Mouse (Mus musculus): ENCODE data around the gene Mdga1. TPM values are rescaled to one million over a fixed set of nuclear protein-coding genes. Genes with fewer than 3 reads are reported as not detected.

The Mdga1 gene
- polyA plus RNA-seq, 1 experiment from 2014 or later = 14.7 TPM

GRCm38 (mm10) chr17:29939011-29939410 is 30.9 kb downstream of the Mdga1 start:
- WGBS = 94% methylated on average over 5 of the region's 5 CpGs
- Histone ChIP-seq H3K36me3 (no peaks in the 10 kb centered on the region), H3K4me1 (replicated peaks) (no peaks in the 10 kb centered on the region), H3K27ac (no peak overlapping the region), H3K4me3 (replicated peaks) (no peak overlapping the region), H3K9me3 (no peaks in the 10 kb centered on the region), H3K9ac (replicated peaks) (no peak overlapping the region), H3K4me2 (replicated peaks) (no peak overlapping the region), H3K27me3 (no peaks in the 10 kb centered on the region)
- no peak for ATAC-seq

GRCm38 (mm10) chr17:29937350-29937781 is 32.5 kb downstream of the Mdga1 start:
- H3K4me2 ChIP-seq (replicated peaks) = no peak overlapping the region
- H3K4me3 ChIP-seq (replicated peaks) = no peak overlapping the region
- no peaks in the 10 kb centered on the region for H3K27me3 ChIP-seq
- ATAC-seq = no peak
- no peak overlapping the region for H3K9ac ChIP-seq (replicated peaks)
- H3K4me1 ChIP-seq (replicated peaks) = peaks cover 8% of the 10 kb centered on the region; the same call in 1 of the 2 replicates
- H3K9me3 ChIP-seq = no peaks in the 10 kb centered on the region
- no peak overlapping the region for H3K27ac ChIP-seq
- WGBS = 80% methylated on average over 9 of the region's 9 CpGs
- no peaks in the 10 kb centered on the region for H3K36me3 ChIP-seq

GRCm38 (mm10) chr17:29934133-29934851 is 35.6 kb downstream of the Mdga1 start:
- no peak overlapping the region for H3K27ac ChIP-seq
- no peak overlapping the region for H3K4me2 ChIP-seq (replicated peaks)
- peaks cover 8% of the 10 kb centered on the region; the same call in 1 of the 2 replicates for H3K4me1 ChIP-seq (replicated peaks)
- ATAC-seq = no peak
- H3K36me3 ChIP-seq = no peaks in the 10 kb centered on the region
- H3K9me3 ChIP-seq = no peaks in the 10 kb centered on the region
- no peak overlapping the region for H3K4me3 ChIP-seq (replicated peaks)
- WGBS = 90% methylated on average over 12 of the region's 12 CpGs
- no peaks in the 10 kb centered on the region for H3K27me3 ChIP-seq
- no peak overlapping the region for H3K9ac ChIP-seq (replicated peaks)

GRCm38 (mm10) chr17:29932753-29933152 is 37.1 kb downstream of the Mdga1 start:
- Histone ChIP-seq H3K27me3 (no peaks in the 10 kb centered on the region), H3K4me2 (replicated peaks) (no peak overlapping the region), H3K36me3 (no peaks in the 10 kb centered on the region), H3K9me3 (no peaks in the 10 kb centered on the region), H3K4me3 (replicated peaks) (no peak overlapping the region), H3K4me1 (replicated peaks) (peaks cover 10% of the 10 kb centered on the region; the same call in 1 of the 2 replicates), H3K27ac (no peak overlapping the region), H3K9ac (replicated peaks) (no peak overlapping the region)
- 93% methylated on average over 6 of the region's 6 CpGs for WGBS
- no peak for ATAC-seq

GRCm38 (mm10) chr17:29931224-29931945 is 38.5 kb downstream of the Mdga1 start:
- H3K4me1 ChIP-seq (replicated peaks) = peaks cover 10% of the 10 kb centered on the region; the same call in 1 of the 2 replicates
- ATAC-seq = no peak
- no peak overlapping the region for H3K4me3 ChIP-seq (replicated peaks)
- no peak overlapping the region for H3K9ac ChIP-seq (replicated peaks)
- no peaks in the 10 kb centered on the region for H3K36me3 ChIP-seq
- no peak overlapping the region for H3K27ac ChIP-seq
- no peak overlapping the region for H3K4me2 ChIP-seq (replicated peaks)
- WGBS = 88% methylated on average over 31 of the region's 31 CpGs
- no peaks in the 10 kb centered on the region for H3K9me3 ChIP-seq
- H3K27me3 ChIP-seq = no peaks in the 10 kb centered on the region

GRCm38 (mm10) chr17:29928751-29929237 is 41.1 kb downstream of the Mdga1 start:
- ATAC-seq = peak; percentile 58

GRCm38 (mm10) chr17:29925608-29926606 is 44.0 kb downstream of the Mdga1 start:
- Histone ChIP-seq H3K4me2 (replicated peaks) (no peak overlapping the region), H3K9ac (replicated peaks) (no peak overlapping the region), H3K4me1 (replicated peaks) (0 out of 2 replicates have a peak, but pooled peaks cover 3% of the 10 kb centered on the region), H3K36me3 (no peaks in the 10 kb centered on the region), H3K4me3 (replicated peaks) (no peak overlapping the region), H3K27me3 (no peaks in the 10 kb centered on the region), H3K9me3 (no peaks in the 10 kb centered on the region; the same call in 1 of the 2 replicates), H3K27ac (no peak overlapping the region)
- ATAC-seq = no peak
- 70% methylated on average over 26 of the region's 26 CpGs for WGBS

More at GRCm38 (mm10) chr17:29928751-29929237, 41.1 kb downstream of the Mdga1 start:
- H3K4me2 ChIP-seq (replicated peaks) = no peak overlapping the region
- no peaks in the 10 kb centered on the region for H3K36me3 ChIP-seq
- H3K4me1 ChIP-seq (replicated peaks) = peaks cover 9% of the 10 kb centered on the region; the same call in 1 of the 2 replicates
- 57% methylated on average over 16 of the region's 16 CpGs for WGBS
- H3K27me3 ChIP-seq = no peaks in the 10 kb centered on the region
- H3K9ac ChIP-seq (replicated peaks) = no peak overlapping the region
- no peak overlapping the region for H3K4me3 ChIP-seq (replicated peaks)
- no peak overlapping the region; the same call in 1 of the 2 replicates for H3K27ac ChIP-seq
- no peaks in the 10 kb centered on the region; the same call in 1 of the 2 replicates for H3K9me3 ChIP-seq

GRCm38 (mm10) chr17:29920089-29920488 is 49.8 kb downstream of the Mdga1 start:
- no peak overlapping the region for H3K4me2 ChIP-seq (replicated peaks)
- H3K27ac ChIP-seq = 0 out of 2 replicates have a peak overlapping the region, but pooled peaks have one; percentile 39
- H3K9me3 ChIP-seq = no peaks in the 10 kb centered on the region; the same call in 1 of the 2 replicates
- H3K4me3 ChIP-seq (replicated peaks) = no peak overlapping the region
- no peak for ATAC-seq
- WGBS = 38% methylated on average over 6 of the region's 6 CpGs
- H3K27me3 ChIP-seq = no peaks in the 10 kb centered on the region
- no peak overlapping the region for H3K9ac ChIP-seq (replicated peaks)
- H3K36me3 ChIP-seq = no peaks in the 10 kb centered on the region
- H3K4me1 ChIP-seq (replicated peaks) = peaks cover 25% of the 10 kb centered on the region

GRCm38 (mm10) chr17:29919552-29919920 is 50.4 kb downstream of the Mdga1 start:
- peak overlapping the region; percentile 39 for H3K27ac ChIP-seq
- no peak overlapping the region for H3K9ac ChIP-seq (replicated peaks)
- H3K36me3 ChIP-seq = no peaks in the 10 kb centered on the region
- peak; percentile 38; the same call in 1 of the 2 replicates for ATAC-seq
- H3K27me3 ChIP-seq = no peaks in the 10 kb centered on the region
- peaks cover 25% of the 10 kb centered on the region for H3K4me1 ChIP-seq (replicated peaks)
- H3K4me3 ChIP-seq (replicated peaks) = no peak overlapping the region
- H3K9me3 ChIP-seq = no peaks in the 10 kb centered on the region; the same call in 1 of the 2 replicates
- no peak overlapping the region for H3K4me2 ChIP-seq (replicated peaks)
- WGBS = 79% methylated on average over 3 of the region's 3 CpGs

- no peaks in the 10 kb centered on the region for H3K9me3 ChIP-seq
- ATAC-seq = peak; percentile 66
- H3K36me3 ChIP-seq = no peaks in the 10 kb centered on the region
- no peak overlapping the region for H3K4me3 ChIP-seq (replicated peaks)
- H3K27ac ChIP-seq = peak overlapping the region; percentile 39
- peaks cover 25% of the 10 kb centered on the region for H3K4me1 ChIP-seq (replicated peaks)
- H3K9ac ChIP-seq (replicated peaks) = no peak overlapping the region
- H3K27me3 ChIP-seq = no peaks in the 10 kb centered on the region
- no peak overlapping the region for H3K4me2 ChIP-seq (replicated peaks)
- 53% methylated on average over 13 of the region's 13 CpGs for WGBS
These were observed 50.9 kb downstream of the Mdga1 start for GRCm38 (mm10) chr17:29918791-29919551.

- no peaks in the 10 kb centered on the region for H3K36me3 ChIP-seq
- no peak overlapping the region for H3K4me3 ChIP-seq (replicated peaks)
- H3K4me1 ChIP-seq (replicated peaks) = peaks cover 25% of the 10 kb centered on the region
- H3K9me3 ChIP-seq = no peaks in the 10 kb centered on the region
- H3K9ac ChIP-seq (replicated peaks) = no peak overlapping the region
- no peak overlapping the region for H3K4me2 ChIP-seq (replicated peaks)
- ATAC-seq = no peak
- no peak overlapping the region for H3K27ac ChIP-seq
- WGBS = 28% methylated on average over 3 of the region's 3 CpGs
- no peaks in the 10 kb centered on the region for H3K27me3 ChIP-seq
These were observed 52.9 kb downstream of the Mdga1 start for GRCm38 (mm10) chr17:29916968-29917367.

Measured in midbrain, embryonic 13.5 days (tissue).